Mouse (Mus musculus) kidney, postnatal 14 days (tissue): ENCODE measurements around the gene Dclk3.
A peak's percentile ranks its signal among the peaks of the same experiment; 100 is the strongest.

Source experiments
- DNase-seq: peaks from one replicate; pipeline ENCODE4 v3.0.0; 2022; ENCODE audit warnings: mixed read lengths

Dclk3 gene

DNA sequence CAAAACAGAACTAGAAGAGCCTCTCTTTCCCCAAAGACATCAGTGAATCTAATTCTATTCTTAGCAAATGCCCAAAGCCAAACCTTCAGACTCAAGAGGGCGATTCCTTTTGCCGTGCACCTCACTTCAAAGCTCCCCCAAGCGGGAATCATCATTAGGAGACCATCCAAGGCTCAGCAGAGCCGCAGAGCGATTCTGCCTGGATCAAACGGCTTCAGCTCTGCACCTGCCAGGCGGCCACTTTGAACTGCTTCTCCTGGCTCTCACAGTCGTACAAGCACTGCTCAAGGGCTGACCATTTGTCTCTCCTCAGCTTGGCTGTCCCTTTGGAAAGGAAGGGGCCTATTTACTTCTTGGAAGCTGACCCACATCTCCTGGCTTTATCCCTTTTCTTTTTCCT lies 51.7 kb downstream of the Dclk3 start:
- no peak for DNase-seq

DNA sequence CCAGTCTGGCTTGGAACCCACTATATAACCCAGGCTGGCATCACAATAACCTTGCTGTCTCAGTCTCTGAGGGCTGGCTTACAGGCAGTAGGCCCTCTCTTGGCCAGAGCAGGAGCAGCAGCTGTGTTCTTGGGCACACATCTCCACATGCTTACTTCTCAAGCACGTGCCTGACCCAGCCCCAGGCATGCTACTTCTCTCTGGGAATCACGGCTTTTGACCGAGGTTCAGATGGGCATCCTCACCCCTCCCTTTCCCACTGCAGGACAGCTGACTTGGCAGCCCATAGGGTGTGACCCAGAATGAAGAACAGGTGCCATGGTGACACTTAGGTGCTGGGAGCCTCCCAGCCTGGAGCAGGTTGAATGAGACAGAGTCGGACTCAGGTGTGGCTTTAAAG lies 52.4 kb downstream of the Dclk3 start:
- DNase-seq, result peak; percentile 20

DNA sequence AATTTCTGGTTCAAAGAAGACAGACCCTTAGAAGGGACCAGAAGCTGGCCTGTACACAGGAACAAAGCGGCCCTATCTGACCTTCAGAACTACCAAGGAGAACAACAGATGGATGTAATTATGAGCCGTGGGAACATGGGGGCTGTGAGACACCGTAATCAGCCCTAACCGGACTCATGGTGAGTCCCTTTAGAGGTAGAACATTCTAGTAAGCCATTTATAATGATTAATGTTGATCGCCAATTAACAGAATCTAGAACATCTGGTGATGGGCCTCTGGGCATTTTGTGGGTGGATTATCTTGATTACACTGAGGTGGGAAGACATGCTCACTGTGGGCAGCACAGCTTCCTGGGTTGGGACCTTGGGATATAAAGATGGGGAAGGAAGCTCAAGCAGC lies 54.6 kb downstream of the Dclk3 start:
- DNase-seq, result no peak

DNA sequence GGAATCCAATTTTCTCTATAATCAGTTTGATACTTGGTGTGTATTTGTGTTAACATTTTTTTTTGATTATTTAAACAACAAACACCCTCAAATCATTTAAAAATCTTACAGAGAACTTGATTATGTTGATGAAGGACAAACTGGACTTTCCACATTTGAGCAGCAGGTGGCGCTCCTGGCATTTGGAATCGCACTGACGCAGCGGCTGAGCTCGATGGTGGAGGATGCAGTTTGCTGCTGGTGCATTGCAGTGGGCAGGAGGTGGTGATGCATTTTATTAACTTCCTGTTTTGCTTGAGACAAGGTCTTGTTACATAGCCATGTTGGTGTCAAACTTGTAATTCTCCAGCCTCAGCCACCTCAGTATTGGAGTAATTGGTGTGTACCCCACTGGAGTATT lies 56.7 kb downstream of the Dclk3 start:
- DNase-seq, result peak; percentile 71

DNA sequence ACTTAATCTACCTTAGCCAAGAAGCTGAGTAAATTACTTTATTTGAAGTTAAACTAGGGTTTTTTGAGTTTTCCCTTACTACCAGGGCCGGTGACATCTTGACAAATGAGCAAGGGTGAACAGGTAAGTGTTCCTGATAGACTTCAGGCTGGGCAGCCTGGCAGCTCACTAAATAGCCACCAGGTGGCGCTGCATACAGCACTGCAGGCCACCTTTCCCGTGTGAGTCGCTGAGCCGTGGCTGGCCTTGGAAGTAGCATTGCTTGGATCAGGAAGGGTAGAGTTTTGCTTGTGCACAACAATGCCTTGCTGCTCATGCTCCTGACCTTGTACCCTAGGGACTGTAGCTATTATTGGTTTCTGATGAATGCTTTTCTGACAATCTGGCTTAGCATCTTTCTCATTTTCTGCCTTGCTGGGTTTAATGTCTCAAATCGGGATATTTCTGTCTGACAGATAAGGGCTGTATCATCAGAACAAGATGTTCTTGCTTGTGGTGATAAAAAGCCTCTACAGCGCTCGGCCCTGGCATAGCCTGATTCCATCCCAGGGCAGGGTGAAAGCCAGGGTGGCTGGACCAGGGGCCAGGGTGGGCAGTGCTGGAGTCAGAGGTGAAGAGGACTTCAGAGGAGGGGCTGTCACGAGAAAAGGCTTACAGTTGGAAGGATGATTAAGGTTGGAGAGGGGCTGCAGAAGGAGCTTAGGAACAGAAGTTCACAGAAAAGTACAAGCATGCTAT lies 58.4 kb downstream of the Dclk3 start:
- DNase-seq, result peak; percentile 83

DNA sequence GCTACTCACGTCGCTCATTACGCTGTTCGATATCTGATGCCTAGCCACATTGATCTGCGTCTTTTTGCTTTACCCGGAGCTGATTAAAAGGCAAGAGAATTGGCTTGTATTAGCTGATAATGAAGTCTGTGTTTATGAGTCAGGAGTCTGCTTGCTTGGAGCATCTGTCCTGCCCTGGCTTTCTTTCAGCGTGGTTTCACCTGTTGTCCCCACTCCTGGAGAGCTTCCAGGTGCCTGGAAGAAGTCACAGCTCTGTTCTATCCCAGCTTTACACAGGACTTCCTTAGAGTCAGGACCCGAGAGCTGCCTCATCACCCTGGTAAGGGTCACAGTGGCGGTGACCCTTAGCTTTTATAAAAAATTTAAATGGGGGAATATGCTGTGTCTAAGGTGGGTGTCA lies 61.3 kb downstream of the Dclk3 start:
- no peak for DNase-seq

DNA sequence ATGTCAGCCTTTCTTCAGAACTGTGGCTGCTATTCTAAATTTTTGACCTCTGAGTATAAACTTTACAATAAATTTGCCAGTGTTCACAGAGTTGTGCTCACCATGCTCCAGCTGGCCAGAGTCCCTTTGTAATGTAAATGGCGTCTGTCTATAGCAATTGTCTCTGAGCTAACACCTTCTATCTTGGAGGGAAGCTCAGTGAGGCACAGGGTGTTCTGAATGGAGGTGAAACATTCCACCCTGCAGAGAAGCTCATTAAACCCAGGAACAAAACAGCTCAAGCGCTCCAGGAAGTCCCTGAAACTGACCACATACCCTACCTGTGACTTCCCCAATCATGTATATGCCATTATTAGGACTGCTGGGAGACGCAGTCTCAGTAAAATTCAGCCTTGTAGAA lies 67.2 kb downstream of the Dclk3 start:
- DNase-seq, result no peak

DNA sequence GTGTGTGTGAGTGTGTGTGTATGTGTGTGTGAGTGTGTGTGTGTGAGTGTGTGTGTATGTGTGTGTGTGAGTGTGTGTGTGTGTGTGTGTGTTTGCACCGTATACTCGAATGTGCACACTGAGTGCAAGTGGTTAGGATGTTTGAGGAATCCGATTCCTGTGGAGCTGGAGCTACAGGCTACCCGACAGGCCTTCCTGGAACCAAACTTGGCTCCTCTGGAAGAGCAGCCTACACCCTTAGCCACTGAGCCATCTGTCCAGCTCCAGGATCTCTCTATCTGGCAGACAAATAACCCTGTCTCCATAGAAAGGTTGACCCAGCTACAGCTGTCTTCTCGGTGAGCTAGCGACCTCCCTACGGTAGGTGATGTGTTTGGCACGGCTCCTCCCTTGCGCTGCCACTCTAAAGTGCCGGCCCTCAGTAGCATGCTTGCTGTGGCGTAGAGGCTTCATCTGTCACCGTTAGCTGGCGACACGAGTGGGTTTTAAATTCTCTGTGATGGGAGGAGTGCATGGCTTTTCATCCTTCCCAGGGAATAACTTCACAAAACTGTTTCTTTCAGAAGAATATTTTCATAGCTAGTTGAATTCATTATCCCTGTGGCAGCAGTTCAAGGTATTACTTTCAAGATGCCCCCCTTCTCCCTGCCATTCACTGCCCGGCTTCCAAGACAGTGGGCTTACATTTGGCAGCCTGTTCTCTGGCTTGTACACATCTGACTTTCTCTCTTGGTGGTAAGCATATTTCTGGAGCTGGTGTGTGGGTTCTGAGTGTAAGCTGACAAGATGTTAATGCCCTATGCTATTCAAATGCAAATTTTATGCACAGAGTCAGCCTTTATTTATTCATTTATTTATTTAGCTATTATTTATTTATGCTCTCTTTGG lies 75.9 kb downstream of the Dclk3 start:
- no peak for DNase-seq

DNA sequence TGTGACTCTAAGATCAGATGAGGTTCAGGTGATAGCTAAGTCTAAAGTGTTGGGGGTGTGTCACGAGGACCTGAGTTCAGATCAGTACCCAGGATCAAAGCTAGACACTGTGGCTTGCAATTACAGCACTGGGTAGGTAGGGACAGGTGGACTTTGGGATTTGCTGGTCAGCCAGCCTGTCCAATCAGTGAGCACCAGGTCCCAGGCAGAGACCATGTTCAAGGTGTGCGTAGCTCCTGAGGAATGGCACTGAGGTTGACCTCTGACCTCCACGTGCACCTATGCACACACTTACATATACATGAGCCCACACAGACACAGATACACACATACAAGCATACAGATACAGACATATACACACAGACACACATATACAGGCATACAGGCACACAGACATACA lies 76.7 kb downstream of the Dclk3 start:
- DNase-seq, result no peak

DNA sequence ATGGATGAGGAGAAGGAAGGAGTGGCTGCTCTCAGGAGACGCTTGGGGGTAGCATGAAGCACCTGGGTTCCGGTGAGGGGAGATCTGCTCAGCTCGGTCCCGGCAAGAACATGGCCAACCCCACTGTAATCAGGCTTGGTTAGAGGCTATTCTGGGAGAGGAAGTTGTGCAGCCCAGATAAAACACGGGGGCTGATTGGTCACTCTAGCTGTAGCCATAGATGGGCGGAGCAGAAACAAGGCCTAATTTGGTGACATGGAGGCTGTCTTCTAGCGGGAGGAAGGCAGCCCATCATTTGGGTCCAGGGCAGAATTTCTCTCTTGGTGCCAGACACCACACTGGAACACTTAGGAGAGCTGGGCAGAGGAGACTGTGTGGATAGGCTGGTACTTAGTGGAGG lies 83.3 kb downstream of the Dclk3 start:
- no peak for DNase-seq

DNA sequence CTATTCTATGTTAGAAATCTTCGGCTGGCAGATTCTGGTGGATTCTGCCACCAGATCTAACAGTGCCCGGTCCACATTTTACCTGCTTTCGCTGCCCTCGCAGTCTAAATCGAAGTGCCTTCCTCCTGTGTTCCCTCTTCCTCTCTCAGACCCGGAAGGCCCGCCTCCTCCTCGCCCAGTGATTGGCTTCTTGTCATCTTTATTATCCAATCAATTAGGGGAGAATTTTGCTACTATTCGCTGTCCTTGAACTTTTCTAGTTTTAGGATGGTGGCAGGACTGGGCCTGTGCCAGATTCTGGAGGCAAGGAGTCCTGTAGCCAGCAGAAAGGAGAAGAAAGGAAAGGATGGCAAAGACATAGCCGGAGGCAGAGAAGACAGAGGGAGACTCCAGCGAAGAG lies 84.2 kb downstream of the Dclk3 start:
- DNase-seq, result no peak

DNA sequence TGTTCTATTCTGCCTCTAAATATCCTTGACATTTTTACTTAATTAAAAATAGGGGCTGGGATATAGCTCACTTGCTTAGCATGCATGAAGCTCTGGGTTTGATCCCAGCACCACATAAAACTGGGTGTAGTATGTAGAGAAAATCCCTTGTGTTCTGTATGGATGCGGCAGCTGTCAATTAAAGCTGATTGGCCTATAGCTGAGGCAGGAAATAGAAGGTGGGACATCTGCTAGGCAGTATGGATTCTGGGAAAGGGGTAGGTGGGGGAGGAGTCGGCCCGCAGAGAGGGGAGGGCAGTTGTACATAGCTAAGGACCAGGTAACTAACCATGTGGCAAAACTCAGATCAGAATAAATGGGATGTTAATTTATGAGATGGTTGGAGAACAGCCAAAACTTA lies 85.0 kb downstream of the Dclk3 start:
- DNase-seq, result no peak

DNA sequence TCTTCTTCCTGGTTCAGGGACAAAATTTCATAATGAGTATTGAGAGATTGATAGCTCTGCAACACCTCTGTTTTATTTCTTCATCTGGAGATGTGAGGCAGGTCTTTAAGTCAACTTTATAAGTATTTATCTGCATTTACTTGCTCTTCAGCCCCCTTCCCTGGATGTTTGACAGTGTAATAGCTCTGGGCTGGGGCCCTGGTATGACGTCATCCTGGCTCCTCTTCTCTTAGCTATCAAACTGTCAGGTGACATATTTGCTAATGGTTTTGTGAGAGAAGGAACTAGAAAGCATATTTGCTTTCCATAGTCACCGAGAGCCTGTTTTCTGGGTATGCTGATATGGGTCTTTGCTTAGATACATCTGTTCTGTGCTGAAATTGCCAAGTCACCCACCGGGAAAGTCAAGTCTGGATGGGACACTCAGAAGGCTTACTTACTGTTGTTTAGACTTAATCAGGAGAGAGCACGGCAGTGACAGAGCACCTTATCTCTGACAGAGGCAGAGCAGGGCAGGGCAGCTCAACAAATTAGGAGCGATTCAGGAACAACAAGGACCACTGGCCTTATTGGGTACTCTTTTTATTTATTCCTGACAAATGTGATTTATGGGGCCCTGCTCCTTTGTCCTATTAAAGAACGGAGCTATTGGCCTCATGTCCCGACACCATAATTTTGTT lies 96.0 kb downstream of the Dclk3 start:
- no peak for DNase-seq

DNA sequence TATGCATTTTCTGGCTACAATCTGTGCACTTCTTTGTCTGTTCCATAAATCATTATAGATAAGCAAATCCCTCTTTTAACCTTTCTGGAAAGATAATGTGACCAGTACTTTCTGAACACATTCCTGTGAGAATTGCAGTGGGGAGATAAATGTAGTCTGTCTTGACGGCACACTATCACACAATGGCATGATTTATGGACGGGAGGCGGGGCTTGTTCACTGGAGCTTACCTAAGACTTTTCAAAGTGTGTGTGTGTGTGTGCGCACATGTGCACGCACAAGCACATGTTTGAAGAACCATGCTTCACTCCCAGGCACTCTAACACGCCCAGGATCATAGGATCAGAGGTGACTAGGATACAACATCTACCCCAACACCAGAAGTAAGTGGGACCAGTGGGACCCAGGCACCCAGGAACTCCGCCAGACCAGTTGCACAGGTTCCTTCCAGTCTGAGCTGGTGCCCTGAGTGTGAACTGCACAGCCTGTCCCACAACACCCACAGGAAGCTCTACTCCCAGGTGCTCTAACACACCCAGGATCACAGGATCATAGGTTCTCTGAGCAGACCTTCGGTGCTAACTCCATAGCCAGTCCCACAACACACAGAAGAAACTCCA lies 96.7 kb downstream of the Dclk3 start:
- no peak for DNase-seq
